Mouse (Mus musculus): ENCODE results near the gene Tsnaxip1. TPM values are rescaled to one million over a fixed set of nuclear protein-coding genes. Genes with fewer than 3 reads are reported as not detected.

Gene Tsnaxip1
- total RNA-seq, 1 experiment, result 0.13 TPM

- Histone ChIP-seq H3K4me1 (ENCODE audit: control insufficient read depth in 2 of 2, insufficient read depth in 2 of 2, low read length in 2 of 2, poor library complexity in 1 of 2) (peaks cover 3 to 12% of the 10 kb centered on the region in 2 experiments; a peak in 3 of 4 replicates), H3K36me3 (ENCODE audit: control insufficient read depth, insufficient read depth, low read length, poor library complexity, severe bottlenecking) (no peaks in the 10 kb centered on the region), H3K27ac (ENCODE audit: insufficient read depth, low read depth, low read length, poor library complexity, severe bottlenecking) (no peak overlapping the region), H3K9me3 (ENCODE audit: control insufficient read depth, insufficient read depth, low read depth, low read length) (no peaks in the 10 kb centered on the region), H3K9ac (ENCODE audit: insufficient read depth, low read depth, low read length, poor library complexity, severe bottlenecking) (no peak overlapping the region), H3K4me3 (ENCODE audit: insufficient read depth in 1 of 2, low read depth in 1 of 2, low read length in 2 of 2, poor library complexity in 1 of 2, severe bottlenecking in 1 of 2) (no peak overlapping the region)
- in situ Hi-C loops (cut with MboI; ENCODE audit: low sequenced_read_pairs in 2 of 2, unreplicated experiment in 2 of 2), result no loop called here
- TF ChIP-seq CHD2 (IDR thresholded peaks at IDR 0.05; ENCODE audit: low read depth, low read length) (no peak), MAFK (IDR thresholded peaks at IDR 0.05; ENCODE audit: insufficient read depth, low read depth, low read length) (no peak), HCFC1 (IDR thresholded peaks at IDR 0.05; ENCODE audit: borderline replicate concordance, insufficient read depth, low read length) (no peak), ZC3H11A (IDR thresholded peaks at IDR 0.05; ENCODE audit: borderline replicate concordance, low read depth, low read length) (no peak), ZNF384 (IDR thresholded peaks at IDR 0.05; ENCODE audit: low read depth, low read length) (no peak)
- DNase-seq (ENCODE audit: low read depth, low spot score), result no peak
These were observed 31.7 kb upstream of the Tsnaxip1 start for GRCm38 (mm10) chr8:105795785-105796184.

GRCm38 (mm10) chr8:105798408-105798807, 29.1 kb upstream of the Tsnaxip1 start:
- no peaks in the 10 kb centered on the region for H3K36me3 ChIP-seq (ENCODE audit: control insufficient read depth, insufficient read depth, low read length, poor library complexity, severe bottlenecking)
- H3K27ac ChIP-seq (ENCODE audit: insufficient read depth, low read depth, low read length, poor library complexity, severe bottlenecking), result no peak overlapping the region
- in situ Hi-C loops (cut with MboI; ENCODE audit: low sequenced_read_pairs in 2 of 2, unreplicated experiment in 2 of 2), result no loop called here
- H3K9ac ChIP-seq (ENCODE audit: insufficient read depth, low read depth, low read length, poor library complexity, severe bottlenecking), result no peak overlapping the region
- peaks cover 3 to 12% of the 10 kb centered on the region in 2 experiments; a peak in 3 of 4 replicates for H3K4me1 ChIP-seq (ENCODE audit: control insufficient read depth in 2 of 2, insufficient read depth in 2 of 2, low read length in 2 of 2, poor library complexity in 1 of 2)
- no peak for DNase-seq (ENCODE audit: low read depth, low spot score)
- no peak overlapping the region for H3K4me3 ChIP-seq (ENCODE audit: insufficient read depth in 1 of 2, low read depth in 1 of 2, low read length in 2 of 2, poor library complexity in 1 of 2, severe bottlenecking in 1 of 2)
- H3K9me3 ChIP-seq (ENCODE audit: control insufficient read depth, insufficient read depth, low read depth, low read length), result no peaks in the 10 kb centered on the region
- TF ChIP-seq HCFC1 (IDR thresholded peaks at IDR 0.05; ENCODE audit: borderline replicate concordance, insufficient read depth, low read length), result no peak
- TF ChIP-seq ZNF384 (IDR thresholded peaks at IDR 0.05; ENCODE audit: low read depth, low read length), result no peak
- no peak for TF ChIP-seq CHD2 (IDR thresholded peaks at IDR 0.05; ENCODE audit: low read depth, low read length)
- TF ChIP-seq ZC3H11A (IDR thresholded peaks at IDR 0.05; ENCODE audit: borderline replicate concordance, low read depth, low read length), result no peak
- no peak for TF ChIP-seq MAFK (IDR thresholded peaks at IDR 0.05; ENCODE audit: insufficient read depth, low read depth, low read length)

- H3K27ac ChIP-seq (ENCODE audit: insufficient read depth, low read depth, low read length, poor library complexity, severe bottlenecking), result 0 out of 2 replicates have a peak overlapping the region, but pooled peaks have one; percentile 22
- TF ChIP-seq MAFK (IDR thresholded peaks at IDR 0.05; ENCODE audit: insufficient read depth, low read depth, low read length) (peak; percentile 38; the same call in 1 of the 2 replicates), CHD2 (IDR thresholded peaks at IDR 0.05; ENCODE audit: low read depth, low read length) (no peak), ZNF384 (IDR thresholded peaks at IDR 0.05; ENCODE audit: low read depth, low read length) (no peak)
- no peaks in the 10 kb centered on the region; the same call in 1 of the 2 replicates for H3K36me3 ChIP-seq (ENCODE audit: control insufficient read depth, insufficient read depth, low read length, poor library complexity, severe bottlenecking)
These were observed 28.3 kb upstream of the Tsnaxip1 start for GRCm38 (mm10) chr8:105799091-105799812.

GRCm38 (mm10) chr8:105801153-105801904, 26.2 kb upstream of the Tsnaxip1 start:
- in situ Hi-C loops (cut with MboI; ENCODE audit: low sequenced_read_pairs in 2 of 2, unreplicated experiment in 2 of 2), result no loop called here
- DNase-seq (ENCODE audit: low read depth, low spot score), result no peak
- Histone ChIP-seq H3K4me1 (ENCODE audit: control insufficient read depth in 2 of 2, insufficient read depth in 2 of 2, low read length in 2 of 2, poor library complexity in 1 of 2) (peaks cover 3 to 12% of the 10 kb centered on the region in 2 experiments; a peak in 3 of 4 replicates), H3K9ac (ENCODE audit: insufficient read depth, low read depth, low read length, poor library complexity, severe bottlenecking) (no peak overlapping the region), H3K27ac (ENCODE audit: insufficient read depth, low read depth, low read length, poor library complexity, severe bottlenecking) (no peak overlapping the region), H3K9me3 (ENCODE audit: control insufficient read depth, insufficient read depth, low read depth, low read length) (no peaks in the 10 kb centered on the region), H3K36me3 (ENCODE audit: control insufficient read depth, insufficient read depth, low read length, poor library complexity, severe bottlenecking) (no peaks in the 10 kb centered on the region; the same call in 1 of the 2 replicates), H3K4me3 (ENCODE audit: insufficient read depth in 1 of 2, low read depth in 1 of 2, low read length in 2 of 2, poor library complexity in 1 of 2, severe bottlenecking in 1 of 2) (no peak overlapping the region)
- TF ChIP-seq MAFK (IDR thresholded peaks at IDR 0.05; ENCODE audit: insufficient read depth, low read depth, low read length) (no peak), ZC3H11A (IDR thresholded peaks at IDR 0.05; ENCODE audit: borderline replicate concordance, low read depth, low read length) (no peak), CHD2 (IDR thresholded peaks at IDR 0.05; ENCODE audit: low read depth, low read length) (no peak), ZNF384 (IDR thresholded peaks at IDR 0.05; ENCODE audit: low read depth, low read length) (no peak), HCFC1 (IDR thresholded peaks at IDR 0.05; ENCODE audit: borderline replicate concordance, insufficient read depth, low read length) (no peak)

More at GRCm38 (mm10) chr8:105799091-105799812, 28.3 kb upstream of the Tsnaxip1 start:
- Histone ChIP-seq H3K4me1 (ENCODE audit: control insufficient read depth in 2 of 2, insufficient read depth in 2 of 2, low read length in 2 of 2, poor library complexity in 1 of 2) (peaks cover 3 to 12% of the 10 kb centered on the region in 2 experiments; a peak in 3 of 4 replicates), H3K9me3 (ENCODE audit: control insufficient read depth, insufficient read depth, low read depth, low read length) (no peaks in the 10 kb centered on the region), H3K4me3 (ENCODE audit: insufficient read depth in 1 of 2, low read depth in 1 of 2, low read length in 2 of 2, poor library complexity in 1 of 2, severe bottlenecking in 1 of 2) (no peak overlapping the region), H3K9ac (ENCODE audit: insufficient read depth, low read depth, low read length, poor library complexity, severe bottlenecking) (peak overlapping the region; percentile 14; the same call in 1 of the 2 replicates)
- in situ Hi-C loops (cut with MboI; ENCODE audit: low sequenced_read_pairs in 2 of 2, unreplicated experiment in 2 of 2), result no loop called here
- DNase-seq (ENCODE audit: low read depth, low spot score), result no peak

All from ES-E14 (cell line).